Mouse (Mus musculus) right cerebral cortex, postnatal 25 days (tissue): Measurements from ENCODE around the gene Selenbp1.

ENCODE experiments used
- DNase-seq: peaks from one replicate; pipeline ENCODE4 v3.0.0; 2022

Selenbp1 gene

GRCm38 (mm10) chr3:94985513-94985912, 52.7 kb downstream of the Selenbp1 start:
- no peak for DNase-seq

DNA sequence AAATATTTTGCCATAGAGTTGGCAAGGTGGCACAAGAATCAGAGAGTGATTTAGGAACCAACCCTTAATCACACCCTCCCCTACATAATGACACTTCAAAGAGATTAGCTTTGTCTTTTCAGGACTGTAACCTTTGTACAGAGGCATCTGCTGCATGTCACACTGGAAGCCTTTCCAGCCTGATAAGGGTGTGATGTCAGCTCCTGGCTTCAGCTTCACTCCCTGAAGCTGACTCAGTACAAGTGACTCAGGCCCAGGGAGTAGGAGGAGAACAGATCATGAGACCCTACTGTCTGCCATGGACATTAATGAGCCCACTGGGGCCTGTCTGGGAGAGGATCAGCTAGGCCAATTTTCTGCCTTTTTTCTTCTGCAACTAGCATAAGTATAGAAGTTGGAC, 54.7 kb downstream of the Selenbp1 start:
- no peak for DNase-seq

GRCm38 (mm10) chr3:94989159-94989761, 56.4 kb downstream of the Selenbp1 start:
- DNase-seq = no peak
